Mouse (Mus musculus) liver, embryonic 14.5 days (tissue): ENCODE measurements around the gene Cdh23.

Source experiments
- CTCF ChIP-seq: IDR thresholded peaks from 2 replicates; pipeline ENCODE4 v1.5.1; 2016; ENCODE audit warnings: antibody characterized with exemption, low read depth, control low read depth
- EP300 ChIP-seq: IDR thresholded peaks from 2 replicates; pipeline ENCODE4 v1.6.1; 2016; ENCODE audit warnings: antibody characterized with exemption, low read depth

GRCm38 (mm10) chr10:60265252-60265651 lies 431.0 kb downstream of the Cdh23 start:
- TF ChIP-seq EP300, result no peak
- TF ChIP-seq CTCF, result no peak
